Mouse (Mus musculus) lung, adult 2 months (tissue): Measurements from ENCODE around the gene Dnah11.

Source experiments
- CTCF ChIP-seq: fragments of 200-500 bp; IDR thresholded peaks from 2 replicates; pipeline ENCODE4 v1.5.1; 2011; ENCODE audit warnings: mild to moderate bottlenecking, low read length, control low read depth; ENCODE audit not compliant: insufficient read depth
- POLR2A ChIP-seq: fragments of 200-500 bp; IDR thresholded peaks from 2 replicates; pipeline ENCODE4 v1.6.1; 2011; ENCODE audit warnings: low read depth, mild to moderate bottlenecking, control low read depth, low read length, borderline replicate concordance; ENCODE audit errors: extremely low read depth

- no peak for TF ChIP-seq POLR2A
- no peak for TF ChIP-seq CTCF
Observed at GRCm38 (mm10) chr12:118085291-118085690, 113.6 kb downstream of the Dnah11 start.
